In the genomic region with DNA sequence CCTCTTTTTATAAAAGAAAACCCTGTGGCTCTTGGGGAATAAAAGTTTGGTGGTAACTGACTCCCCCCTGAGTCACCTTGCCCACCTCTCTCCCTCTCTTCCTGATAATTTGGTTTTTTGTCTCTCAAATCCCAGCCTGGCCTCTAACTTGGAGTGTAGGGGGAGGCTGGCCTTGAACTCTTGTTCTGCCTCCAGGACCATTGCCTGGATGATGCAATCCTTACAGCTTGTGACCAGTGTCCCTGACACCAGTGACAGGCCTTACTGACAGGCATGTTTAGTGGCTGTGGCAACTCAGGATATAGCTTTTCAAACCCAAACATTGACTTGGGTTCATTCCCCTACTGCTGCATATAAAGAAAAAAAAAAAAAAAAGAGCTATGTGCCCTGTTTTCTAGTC, we compare ENCODE assay signal across 13 mouse cellular contexts. TPM values are rescaled to one million over a fixed set of nuclear protein-coding genes. Genes with fewer than 3 reads are reported as not detected.
A peak's percentile ranks its signal among the peaks of the same experiment; 100 is the strongest.
DNase-seq lines count a peak whose midpoint lies in the region; ATAC-seq and TF ChIP-seq lines count a peak whose summit lies in the region.
"Had no signal": no experiment of that assay in that cellular context is flagged by ENCODE, and none has a peak within 500 bp of the region (broad histone marks: within the 10 kb centered on the region; RNA-seq: fewer than 3 reads in every experiment).

No protein-coding gene starts in this region.

- no peaks in the 10 kb centered on the region for H3K79me2 ChIP-seq in C2C12 (ENCODE audit: control insufficient read depth, insufficient read depth)

- peak overlapping the region; percentile 84 for H3K27ac ChIP-seq in hindbrain, embryonic 10.5 days
- H3K27ac ChIP-seq in hindbrain, embryonic 16.5 days (ENCODE audit: low read depth, low read length) = no peak overlapping the region
- peak overlapping the region; percentile 56; the same call in 1 of the 2 replicates for H3K27ac ChIP-seq in limb, embryonic 11.5 days (replicated peaks; ENCODE audit: low read depth, low read length)
- H3K27ac ChIP-seq: layer of hippocampus, adult 2 months had no signal

- peaks cover 35% of the 10 kb centered on the region for H3K36me3 ChIP-seq in hindbrain, embryonic 10.5 days
- peaks cover 7% of the 10 kb centered on the region; the same call in 1 of the 2 replicates for H3K36me3 ChIP-seq in hindbrain, embryonic 16.5 days (ENCODE audit: control insufficient read depth, insufficient read depth, low read length)
- H3K36me3 ChIP-seq in C2C12 (ENCODE audit: control insufficient read depth, insufficient read depth) = peaks cover 22% of the 10 kb centered on the region
- H3K36me3 ChIP-seq in E14TG2a.4 (ENCODE audit: insufficient read depth, low read length) = peaks cover 32% of the 10 kb centered on the region
- H3K36me3 ChIP-seq in limb, embryonic 11.5 days (ENCODE audit: control insufficient read depth, insufficient read depth, low read length) = peaks cover 4% of the 10 kb centered on the region; the same call in 1 of the 2 replicates

- H3K9me3 ChIP-seq in hindbrain, embryonic 10.5 days = no peaks in the 10 kb centered on the region
- H3K9me3 ChIP-seq in hindbrain, embryonic 16.5 days (ENCODE audit: control insufficient read depth, low read length) = no peaks in the 10 kb centered on the region
- H3K9me3 ChIP-seq in E14TG2a.4 (ENCODE audit: low read length) = no peaks in the 10 kb centered on the region
- no peaks in the 10 kb centered on the region for H3K9me3 ChIP-seq in limb, embryonic 11.5 days (ENCODE audit: control insufficient read depth, low read length)
- H3K9me3 ChIP-seq: limb, embryonic 12.5 days had no signal

- no peaks in the 10 kb centered on the region for H3K27me3 ChIP-seq in hindbrain, embryonic 10.5 days (ENCODE audit: insufficient read depth, poor library complexity, severe bottlenecking)
- no peaks in the 10 kb centered on the region for H3K27me3 ChIP-seq in hindbrain, embryonic 16.5 days (replicated peaks; ENCODE audit: control insufficient read depth, insufficient read depth, low read length)
- H3K27me3 ChIP-seq in C2C12 (ENCODE audit: control insufficient read depth, insufficient read depth, insufficient read length) (no peaks in the 10 kb centered on the region), E14TG2a.4 (ENCODE audit: insufficient read depth, low read length) (no peaks in the 10 kb centered on the region)
- H3K27me3 ChIP-seq in limb, embryonic 11.5 days (ENCODE audit: control insufficient read depth, insufficient read depth, low read length) = no peaks in the 10 kb centered on the region
- H3K27me3 ChIP-seq: limb, embryonic 12.5 days; Patski had no signal

- ATAC-seq in hindbrain, embryonic 16.5 days = no peak
- ATAC-seq in limb, embryonic 11.5 days (ENCODE audit: insufficient number of reproducible peaks, low FRiP score, low TSS enrichment, low read depth) = no peak
- ATAC-seq: forebrain, embryonic 16.5 days; Patski had no signal

- no peak overlapping the region for H3K9ac ChIP-seq in hindbrain, embryonic 16.5 days (ENCODE audit: low read depth, low read length)
- no peak overlapping the region for H3K9ac ChIP-seq in limb, embryonic 11.5 days (ENCODE audit: low read length)

- H3K79me3 ChIP-seq in C2C12 (ENCODE audit: low read depth) = no peaks in the 10 kb centered on the region

- TF ChIP-seq CTCF in C2C12 (IDR thresholded peaks at IDR 0.05; ENCODE audit: control insufficient read depth, insufficient read depth, insufficient read length) = no peak
- no peak for TF ChIP-seq CTCF in E14TG2a.4 (conservative IDR thresholded peaks at IDR 0.05; ENCODE audit: low read length)

- no peak for DNase-seq in hindbrain, embryonic 10.5 days (ENCODE audit: low spot score)
- DNase-seq in limb, embryonic 11.5 days (ENCODE audit: low spot score) = no peak
- no peak for DNase-seq in frontal cortex, postnatal 10 days (ENCODE audit: low spot score in 2 of 2)
- no peak for DNase-seq in frontal cortex, postnatal 14 days (ENCODE audit: low spot score in 2 of 2)
- DNase-seq: retina, postnatal 1 day; thymus, postnatal 14 days had no signal

- H3ac ChIP-seq in C2C12 (ENCODE audit: control insufficient read depth, insufficient read length, low read depth) = no peak overlapping the region

- H3K4me2 ChIP-seq in hindbrain, embryonic 16.5 days (ENCODE audit: low read length) = no peak overlapping the region
- no peak overlapping the region for H3K4me2 ChIP-seq in limb, embryonic 11.5 days (ENCODE audit: low read depth, severe bottlenecking)
- H3K4me2 ChIP-seq: limb, embryonic 12.5 days had no signal

- H3K4me3 ChIP-seq in hindbrain, embryonic 10.5 days = no peak overlapping the region
- H3K4me3 ChIP-seq in hindbrain, embryonic 16.5 days (ENCODE audit: low read length) = no peak overlapping the region
- no peak overlapping the region for H3K4me3 ChIP-seq in C2C12 (ENCODE audit: insufficient read depth, poor library complexity, severe bottlenecking)
- H3K4me3 ChIP-seq in E14TG2a.4 (replicated peaks; ENCODE audit: low read length) = 0 out of 2 replicates have a peak overlapping the region, but pooled peaks have one; percentile 26
- H3K4me3 ChIP-seq in limb, embryonic 11.5 days (ENCODE audit: low read depth, low read length) = no peak overlapping the region
- H3K4me3 ChIP-seq: layer of hippocampus, adult 2 months; limb, embryonic 12.5 days had no signal

- H3K4me1 ChIP-seq in hindbrain, embryonic 10.5 days (replicated peaks) = peaks cover 50% of the 10 kb centered on the region
- H3K4me1 ChIP-seq in hindbrain, embryonic 16.5 days (ENCODE audit: control insufficient read depth, insufficient read depth, low read depth, low read length) = peaks cover 13% of the 10 kb centered on the region
- H3K4me1 ChIP-seq in E14TG2a.4 (replicated peaks; ENCODE audit: low read depth, low read length) = peaks cover 86% of the 10 kb centered on the region
- peaks cover 26% of the 10 kb centered on the region for H3K4me1 ChIP-seq in limb, embryonic 11.5 days (ENCODE audit: control insufficient read depth, insufficient read depth, low read length)

TF ChIP-seq in C2C12, 6 proteins besides CTCF, POLR2A, EP300 and RAD21:
- TF ChIP-seq CEBPB (IDR thresholded peaks at IDR 0.05; ENCODE audit: low read depth) = peak; percentile 64
- no peak for TF ChIP-seq FOSL1 (IDR thresholded peaks at IDR 0.05; ENCODE audit: insufficient read depth, low read length, poor library complexity, severe bottlenecking)

RNA-seq across cellular contexts. Expression of a gene that starts 13.4 kb away (rescaled TPM):
- polyA plus RNA-seq in hindbrain, embryonic 10.5 days (2016; fragmentation: Nextera tagmentation; extraction: Ambion mirVana) = 87.4 and 141 TPM in 2 replicates
- 78.3 and 87.6 TPM in 2 replicates for polyA plus RNA-seq in hindbrain, embryonic 16.5 days (2015; fragmentation: Nextera tagmentation; extraction: Ambion mirVana)
- polyA plus RNA-seq in C2C12 (2012; fragmentation: generic; extraction: Trizol) = 34.9 TPM
- polyA plus RNA-seq in limb, embryonic 11.5 days (2014; fragmentation: Nextera tagmentation; extraction: Ambion mirVana) = 48.9 and 59.4 TPM in 2 replicates

RNA-seq across cellular contexts. Expression of a gene that starts 14.5 kb away (rescaled TPM):
- polyA plus RNA-seq in hindbrain, embryonic 10.5 days (2016; fragmentation: Nextera tagmentation; extraction: Ambion mirVana) = not detected in 2 replicates
- polyA plus RNA-seq in hindbrain, embryonic 16.5 days (2015; fragmentation: Nextera tagmentation; extraction: Ambion mirVana) = 0.11 and 0.48 TPM in 2 replicates
- 20.9 TPM for polyA plus RNA-seq in C2C12 (2012; fragmentation: generic; extraction: Trizol)
- 0.15 TPM in 1 of 2 replicates, not detected in the other for polyA plus RNA-seq in limb, embryonic 11.5 days (2014; fragmentation: Nextera tagmentation; extraction: Ambion mirVana)

RNA-seq across cellular contexts. Expression of a gene that starts 26.3 kb away (rescaled TPM):
- polyA plus RNA-seq in hindbrain, embryonic 10.5 days (2016; fragmentation: Nextera tagmentation; extraction: Ambion mirVana) = 344 and 354 TPM in 2 replicates
- 168 and 169 TPM in 2 replicates for polyA plus RNA-seq in hindbrain, embryonic 16.5 days (2015; fragmentation: Nextera tagmentation; extraction: Ambion mirVana)
- polyA plus RNA-seq in C2C12 (2012; fragmentation: generic; extraction: Trizol) = 300 TPM
- polyA plus RNA-seq in limb, embryonic 11.5 days (2014; fragmentation: Nextera tagmentation; extraction: Ambion mirVana) = 356 and 388 TPM in 2 replicates

RNA-seq across cellular contexts. Expression of a gene that starts 30.8 kb away (rescaled TPM):
- polyA plus RNA-seq in hindbrain, embryonic 10.5 days (2016; fragmentation: Nextera tagmentation; extraction: Ambion mirVana) = 1.1 and 1.6 TPM in 2 replicates
- polyA plus RNA-seq in hindbrain, embryonic 16.5 days (2015; fragmentation: Nextera tagmentation; extraction: Ambion mirVana) = 1.1 and 1.6 TPM in 2 replicates
- polyA plus RNA-seq in C2C12 (2012; fragmentation: generic; extraction: Trizol) = not detected
- 0.57 TPM in 2 replicates for polyA plus RNA-seq in limb, embryonic 11.5 days (2014; fragmentation: Nextera tagmentation; extraction: Ambion mirVana)

RNA-seq across cellular contexts. Expression of a gene that starts 38.1 kb away (rescaled TPM):
- 84.4 and 117 TPM in 2 replicates for polyA plus RNA-seq in hindbrain, embryonic 10.5 days (2016; fragmentation: Nextera tagmentation; extraction: Ambion mirVana)
- 148 and 157 TPM in 2 replicates for polyA plus RNA-seq in hindbrain, embryonic 16.5 days (2015; fragmentation: Nextera tagmentation; extraction: Ambion mirVana)
- 193 TPM for polyA plus RNA-seq in C2C12 (2012; fragmentation: generic; extraction: Trizol)
- polyA plus RNA-seq in limb, embryonic 11.5 days (2014; fragmentation: Nextera tagmentation; extraction: Ambion mirVana) = 167 and 177 TPM in 2 replicates

Comparison
In these comparisons a context has a peak if more than half of its experiments do, and no peak if none do; other contexts are left out.
1. RNA of a gene that starts 14.5 kb away (polyA plus RNA-seq): 20.9 TPM in C2C12 (single experiment); 0.11 to 0.48 TPM in hindbrain, embryonic 16.5 days, 0.15 TPM in limb, embryonic 11.5 days and not detected in hindbrain, embryonic 10.5 days; every median in the first group is over 10 times any median in the second.